Mouse (Mus musculus): ENCODE results near the gene Sod1.

Sod1 gene

DNA sequence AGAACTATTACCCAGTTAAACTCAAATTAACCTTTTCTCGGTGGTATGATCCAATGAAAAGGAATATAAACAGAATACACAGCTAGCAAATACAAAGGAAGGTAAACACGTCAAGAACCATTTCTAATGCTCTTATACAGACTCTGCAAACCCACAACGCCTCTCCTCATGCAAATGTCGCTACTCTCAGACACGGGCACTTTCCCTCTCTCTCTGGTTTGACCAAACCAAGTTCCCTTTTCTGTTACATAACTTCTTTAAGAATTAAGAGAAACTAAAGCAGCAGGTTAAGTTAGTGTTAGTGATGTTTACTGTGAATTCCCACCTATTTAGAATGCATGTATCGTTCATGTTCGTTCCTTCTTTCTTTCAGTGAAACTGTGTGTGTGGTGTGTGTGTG, 38.4 kb downstream of the Sod1 start:
- no peak for DNase-seq (ENCODE audit: low read depth, low spot score)

DNA sequence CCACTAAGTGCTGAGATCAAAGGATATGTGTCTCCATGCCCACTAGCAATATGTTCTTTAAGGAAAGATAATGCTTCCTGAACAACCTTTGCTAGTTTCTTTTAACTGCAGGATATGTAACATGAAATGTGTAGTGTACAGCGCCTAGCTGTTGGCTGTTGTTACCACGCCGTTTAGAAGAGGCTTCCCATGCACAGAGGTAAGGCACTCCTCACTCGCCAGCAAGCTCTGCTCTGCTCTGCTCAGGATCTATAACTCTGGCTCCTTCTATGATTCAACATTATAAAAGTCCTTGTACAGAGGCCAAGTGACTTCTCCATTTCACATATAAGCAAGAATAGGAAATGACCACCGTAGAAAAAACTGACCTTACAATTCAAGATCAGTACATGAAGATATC, 39.1 kb downstream of the Sod1 start:
- DNase-seq (ENCODE audit: low read depth, low spot score) = no peak

DNA sequence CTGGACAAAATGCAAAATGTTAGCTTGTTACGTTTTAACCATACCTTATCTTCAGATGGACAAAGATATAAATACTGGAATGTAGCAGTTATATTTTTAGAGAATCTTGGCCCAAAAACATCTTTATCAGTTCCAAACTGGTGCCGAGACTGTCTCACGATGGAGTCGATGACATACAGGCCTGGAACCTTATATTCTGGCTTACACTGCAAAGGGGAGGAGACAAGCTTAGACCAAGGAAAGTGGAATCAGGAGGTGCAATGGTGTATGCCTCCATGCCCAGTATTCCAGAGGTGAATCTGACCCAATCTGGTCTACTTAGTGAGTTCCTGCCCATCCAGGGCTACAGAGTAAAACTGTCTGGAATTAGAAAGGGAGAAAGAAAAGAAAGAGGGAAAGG, 39.5 kb downstream of the Sod1 start:
- DNase-seq (ENCODE audit: low read depth, low spot score) = no peak

DNA sequence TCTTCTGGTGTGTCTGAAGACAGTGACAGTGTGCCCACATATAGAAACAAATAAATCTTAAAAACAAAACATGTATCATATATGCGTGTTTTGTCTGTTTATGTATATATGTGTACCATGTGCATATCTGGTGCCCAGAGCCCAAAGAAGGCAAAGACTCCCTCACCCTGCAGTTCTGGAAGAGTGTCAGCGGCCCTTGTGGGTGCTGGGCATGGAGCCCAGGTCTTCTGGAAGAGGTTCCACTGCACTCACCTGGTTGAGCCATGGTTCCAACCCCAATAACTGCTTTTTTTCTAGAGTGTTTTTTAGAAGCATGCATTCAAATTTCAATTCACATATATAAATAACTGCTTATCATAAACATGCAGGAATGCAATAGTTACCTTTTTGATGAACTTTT, 41.2 kb downstream of the Sod1 start:
- DNase-seq (ENCODE audit: low read depth, low spot score) = no peak

DNA sequence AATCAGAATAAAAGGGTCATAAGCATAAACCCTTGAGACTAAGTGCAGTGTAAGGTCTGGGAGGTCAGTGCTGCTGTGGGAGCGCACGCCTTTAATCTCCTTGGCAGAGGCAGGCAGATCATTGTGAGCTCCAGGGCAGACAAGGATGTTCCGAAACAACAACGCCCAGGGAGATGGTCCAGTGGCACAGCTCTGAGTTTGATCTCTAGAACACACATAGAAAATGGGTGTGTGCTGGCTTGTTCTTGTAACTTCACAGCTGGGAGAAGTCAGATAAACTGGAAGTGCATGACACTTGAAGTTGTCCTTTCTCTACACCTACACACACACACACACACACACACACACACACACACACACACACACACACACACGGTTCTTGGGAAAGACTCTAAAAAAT, 43.5 kb downstream of the Sod1 start:
- DNase-seq (ENCODE audit: low read depth, low spot score) = no peak

DNA sequence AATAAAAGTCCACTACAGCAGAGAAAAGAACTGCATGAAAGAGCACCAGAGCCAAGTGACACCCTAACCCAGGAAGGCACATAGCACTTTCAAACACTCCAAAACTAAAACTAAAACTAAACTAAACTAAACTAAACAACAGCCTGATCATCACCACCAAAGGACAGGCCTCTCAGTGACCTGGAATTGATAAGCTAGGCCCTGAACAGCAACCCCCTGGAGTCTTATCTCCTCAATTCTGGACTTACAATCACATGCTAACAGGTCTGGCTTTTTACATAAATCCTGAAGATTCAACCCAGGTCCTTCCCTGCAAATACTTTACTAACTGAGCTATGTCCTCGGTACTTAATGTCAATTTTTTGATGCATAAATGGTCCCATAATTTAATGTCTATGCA, 44.6 kb downstream of the Sod1 start:
- DNase-seq (ENCODE audit: low read depth, low spot score) = no peak

DNA sequence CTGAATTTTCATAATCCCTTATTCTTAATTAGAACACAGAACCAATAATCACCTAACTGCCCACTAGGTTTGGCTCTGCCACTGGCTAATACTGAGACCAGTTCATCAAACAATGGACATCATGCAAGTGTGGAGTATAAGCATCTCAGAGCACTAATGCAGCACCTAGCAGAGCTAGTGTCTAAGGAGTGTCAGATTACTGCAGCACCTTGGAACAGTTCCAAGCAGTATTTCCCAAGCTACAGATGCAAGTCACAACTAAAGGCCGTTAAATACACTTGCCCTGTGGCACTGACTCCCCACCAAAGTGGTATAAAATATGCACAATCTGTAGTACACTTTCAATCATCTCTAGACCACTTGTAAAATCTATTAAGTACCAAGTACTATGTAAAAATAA, 46.0 kb downstream of the Sod1 start:
- no peak for DNase-seq (ENCODE audit: low read depth, low spot score)

DNA sequence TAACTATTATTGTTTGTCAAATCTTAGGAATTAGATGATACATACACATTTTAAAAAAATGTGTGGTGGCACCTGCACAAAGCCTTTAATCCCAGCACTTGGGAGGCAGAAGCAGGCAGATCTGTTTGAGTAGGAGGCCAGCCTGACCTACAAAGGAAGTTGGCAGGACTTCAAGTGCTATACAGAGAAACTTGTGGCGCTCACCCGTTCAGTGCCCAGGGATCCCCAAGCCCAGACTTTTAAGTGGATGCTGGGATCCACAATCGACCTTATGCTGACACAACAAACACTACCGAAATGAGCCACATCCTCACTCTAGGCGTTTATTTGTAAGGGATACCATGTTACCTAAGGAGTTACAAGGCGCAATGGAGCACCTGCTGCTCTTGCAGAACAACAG, 55.0 kb downstream of the Sod1 start:
- no peak for DNase-seq (ENCODE audit: low read depth, low spot score)

Data from mesoderm, embryonic 11.5 days (tissue).